Mouse (Mus musculus) bone marrow macrophage, adult 2 months (primary cell): ENCODE results near the gene Cep89.

ENCODE experiments used
- CTCF ChIP-seq: IDR thresholded peaks from 2 replicates; pipeline ENCODE4 v1.5.1; 2012; ENCODE audit warnings: low read depth, mild to moderate bottlenecking, low read length, moderate library complexity
- POLR2A ChIP-seq: IDR thresholded peaks from 2 replicates; pipeline ENCODE4 v1.6.1; 2012; ENCODE audit warnings: mild to moderate bottlenecking, low read depth, low read length, borderline replicate concordance

GRCm38 (mm10) chr7:35460971-35461370 is 64.1 kb downstream of the Cep89 start:
- TF ChIP-seq CTCF (no peak), POLR2A (no peak)
